Mouse (Mus musculus) MN1 (cell line): ENCODE measurements around the gene Nckipsd.

Source experiments
- DNase-seq: peaks from one replicate; pipeline ENCODE4 v3.0.0-alpha.2; 2016; ENCODE audit warnings: low spot score

The Nckipsd gene

GRCm38 (mm10) chr9:108808163-108808665, at the start of gene Nckipsd:
Gene Nckipsd, plus strand, starts transcription at chr9:108808368.
- DNase-seq, result peak; percentile 94

DNA sequence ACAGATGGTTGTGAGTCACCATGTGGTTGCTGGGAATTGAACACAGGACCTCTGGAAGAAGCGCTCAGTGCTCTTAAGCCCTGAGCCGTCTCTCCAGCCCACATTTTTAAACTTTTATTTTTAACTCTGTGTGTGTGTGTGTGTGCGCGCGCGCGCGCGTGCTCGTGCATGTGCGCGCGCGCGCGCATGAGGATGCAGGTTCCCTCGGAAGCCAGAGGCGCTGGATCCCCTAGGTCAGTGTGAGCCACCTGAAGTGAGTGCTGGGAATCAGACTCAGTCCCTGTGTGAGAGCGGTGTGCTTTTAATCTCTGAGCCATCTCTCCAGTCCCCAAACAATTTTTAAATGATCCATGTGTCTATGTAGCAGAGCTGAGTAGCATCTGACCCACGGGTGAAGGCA, 49.0 kb upstream of the Nckipsd start:
- no peak for DNase-seq

DNA sequence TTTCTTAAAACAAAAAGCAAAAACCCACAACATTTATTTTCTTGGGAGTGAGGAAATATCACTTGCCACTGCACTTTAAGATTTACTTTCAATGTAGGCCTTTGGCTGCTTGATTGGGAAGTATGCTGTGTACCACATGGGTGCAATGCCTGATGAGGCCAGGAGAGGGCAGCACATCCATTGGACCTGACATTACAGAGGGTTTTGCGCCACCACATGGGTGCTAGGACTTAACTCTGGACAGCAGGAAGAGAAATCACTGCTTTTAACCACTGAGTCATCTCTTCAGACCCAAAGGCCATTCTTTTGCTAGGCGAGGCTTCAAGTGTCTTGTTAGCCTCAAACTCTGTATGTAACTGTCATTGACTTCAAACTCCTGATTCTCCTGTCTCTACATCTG, 48.4 kb upstream of the Nckipsd start:
- peak; percentile 34 for DNase-seq

GRCm38 (mm10) chr9:108761561-108761960, 46.6 kb upstream of the Nckipsd start:
- no peak for DNase-seq

- no peak for DNase-seq
Observed at GRCm38 (mm10) chr9:108764971-108765370, 43.2 kb upstream of the Nckipsd start.

DNA sequence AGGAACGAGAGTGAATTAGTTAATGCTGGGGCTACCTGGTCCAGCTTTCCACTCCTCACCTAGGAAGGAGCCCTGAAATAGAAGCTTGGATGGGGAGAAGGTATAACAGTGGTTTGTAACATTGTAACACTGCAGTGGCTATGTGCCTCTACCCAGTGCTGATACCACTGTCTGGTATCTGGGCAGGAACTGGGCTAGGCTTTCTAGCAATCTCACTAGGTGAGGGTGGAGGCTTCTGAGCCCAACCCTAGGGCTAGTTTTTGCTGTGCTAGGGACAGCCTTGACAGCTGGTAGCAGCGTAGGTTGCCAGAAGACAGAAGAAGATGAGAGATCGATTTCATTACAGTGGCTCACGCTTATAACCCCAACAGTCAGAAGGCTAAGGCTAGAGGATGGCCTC, 31.6 kb upstream of the Nckipsd start:
- no peak for DNase-seq

DNA sequence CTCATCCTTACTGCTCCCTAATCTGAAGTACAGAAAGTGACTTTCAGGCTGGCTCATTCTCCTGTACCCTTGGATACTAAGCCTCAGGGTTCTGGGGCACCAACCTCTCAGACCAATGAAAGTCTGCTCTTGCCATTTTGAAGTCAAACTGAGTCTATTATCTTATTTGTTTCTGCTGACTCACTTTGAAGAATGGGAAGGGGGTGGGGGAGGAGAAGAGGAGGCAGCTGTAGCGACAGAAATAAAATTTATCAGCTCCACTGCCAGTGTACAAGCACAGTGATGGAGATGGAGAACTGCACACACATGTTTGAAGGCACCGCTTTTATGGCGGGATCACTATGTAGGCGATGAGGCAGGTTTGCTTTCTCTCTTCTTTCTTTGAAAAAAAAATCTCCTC, 30.9 kb upstream of the Nckipsd start:
- no peak for DNase-seq

GRCm38 (mm10) chr9:108780959-108781358, 27.2 kb upstream of the Nckipsd start:
- DNase-seq, result no peak

- no peak for DNase-seq
Observed at GRCm38 (mm10) chr9:108781891-108782290, 26.3 kb upstream of the Nckipsd start.

- DNase-seq, result no peak
Observed at GRCm38 (mm10) chr9:108782836-108783547, 25.2 kb upstream of the Nckipsd start.

GRCm38 (mm10) chr9:108783548-108784463, 24.4 kb upstream of the Nckipsd start, which contains the start of gene Ip6k2:
Gene Ip6k2, plus strand, starts transcription at chr9:108783796.
- peak; percentile 98 for DNase-seq

DNA sequence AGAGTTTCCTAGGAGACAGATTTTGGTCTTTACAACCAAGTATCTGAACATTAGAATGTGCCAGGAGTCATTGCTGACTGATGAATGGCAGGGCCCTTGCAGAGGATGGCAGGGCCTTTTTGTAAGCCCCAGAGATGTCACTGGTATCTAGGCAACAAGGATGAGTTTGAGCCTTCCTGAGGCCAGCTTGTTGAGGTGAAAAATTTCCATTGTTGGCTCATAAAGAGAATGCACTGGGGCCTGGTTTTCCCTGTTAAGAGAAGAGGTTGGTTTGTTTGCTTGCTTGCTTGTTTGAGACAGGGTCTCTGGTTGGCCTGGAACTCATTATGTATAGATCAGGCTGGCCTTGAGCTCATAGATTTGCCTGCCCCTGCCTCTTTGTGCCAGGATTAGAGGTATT, 22.8 kb upstream of the Nckipsd start:
- peak; percentile 67 for DNase-seq

GRCm38 (mm10) chr9:108786494-108786893, 21.7 kb upstream of the Nckipsd start:
- DNase-seq, result no peak

DNA sequence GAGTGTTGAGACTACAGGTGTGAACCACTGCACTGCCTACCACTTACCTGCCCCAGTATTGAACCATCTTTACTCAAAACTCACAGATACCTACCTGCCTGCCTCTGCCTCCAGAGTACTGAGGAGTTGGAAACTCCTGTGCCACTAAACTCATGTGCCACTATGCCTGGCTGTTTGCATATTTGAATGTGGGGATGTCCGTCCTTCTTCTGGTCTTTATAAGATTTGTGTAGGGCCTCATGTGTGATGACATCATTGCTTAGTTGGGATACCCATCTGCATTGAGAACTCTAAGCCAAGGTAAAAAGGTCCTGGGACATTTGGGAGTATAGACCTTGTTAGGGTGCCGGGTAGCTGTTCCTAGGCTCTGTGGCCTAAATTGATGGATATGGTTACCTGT, 21.1 kb upstream of the Nckipsd start:
- no peak for DNase-seq

- no peak for DNase-seq
Observed at GRCm38 (mm10) chr9:108788713-108789112, 19.5 kb upstream of the Nckipsd start.

DNA sequence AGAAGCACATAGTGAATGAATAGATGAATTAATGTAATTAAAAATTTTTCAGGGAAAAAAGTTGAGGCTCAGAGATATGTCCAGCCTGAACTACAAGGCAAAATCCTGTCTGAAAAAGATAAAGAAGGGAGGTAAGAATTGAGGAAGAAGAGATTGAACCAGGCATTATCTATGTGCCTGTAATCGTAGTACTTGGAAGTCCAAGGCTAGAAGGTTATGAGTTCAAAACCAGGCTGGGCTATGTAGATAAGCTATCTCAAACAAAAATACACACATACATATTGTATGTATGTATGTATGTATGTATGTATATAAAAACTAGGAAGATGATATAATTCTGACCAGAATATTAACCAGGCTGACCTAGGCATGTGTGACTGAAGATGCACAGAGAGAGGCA, 15.9 kb upstream of the Nckipsd start:
- no peak for DNase-seq

DNA sequence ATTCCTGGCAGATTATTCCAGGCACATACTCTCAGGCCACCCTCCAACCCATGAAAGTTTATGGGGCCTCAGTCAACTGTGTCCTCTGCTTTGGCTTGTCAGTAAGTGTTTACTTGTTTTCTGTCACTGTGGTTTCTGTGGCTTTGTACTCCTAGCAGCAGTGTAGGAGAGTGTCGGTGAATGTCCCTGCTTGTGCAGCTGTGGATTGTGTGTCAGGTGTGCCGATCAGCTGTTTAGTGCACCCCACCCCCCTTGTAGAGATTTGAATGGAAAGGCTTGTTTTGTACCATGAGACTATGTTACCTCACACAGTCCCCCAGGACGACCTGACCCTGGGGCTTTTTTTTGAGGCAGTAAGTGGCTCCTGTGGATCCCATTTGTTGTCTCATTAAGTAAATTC, 15.4 kb upstream of the Nckipsd start:
- no peak for DNase-seq

DNA sequence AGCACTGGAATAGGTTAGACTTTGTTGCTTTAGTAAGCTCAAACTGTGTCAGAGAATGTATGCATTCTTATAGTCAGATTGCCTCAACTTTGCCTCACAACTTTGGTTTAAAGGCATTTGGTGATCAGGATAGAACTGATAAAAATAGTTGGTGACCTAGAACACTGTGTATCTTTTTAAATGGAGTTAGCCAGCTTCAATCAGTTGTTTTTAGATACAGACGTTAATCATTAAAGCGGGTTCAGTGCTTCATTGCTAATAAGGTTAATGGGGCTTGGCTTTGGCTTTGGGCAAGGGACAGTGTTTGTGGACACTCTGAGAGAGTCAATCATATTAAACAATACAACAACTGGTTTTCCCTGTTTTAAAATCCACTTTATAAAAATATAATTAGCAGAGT, 12.9 kb upstream of the Nckipsd start:
- DNase-seq, result no peak

- peak; percentile 51 for DNase-seq
Observed at GRCm38 (mm10) chr9:108795762-108796161, 12.4 kb upstream of the Nckipsd start.

- DNase-seq, result peak; percentile 51
Observed at GRCm38 (mm10) chr9:108796351-108796981, 11.7 kb upstream of the Nckipsd start.

GRCm38 (mm10) chr9:108797477-108797876, 10.7 kb upstream of the Nckipsd start:
- no peak for DNase-seq

DNA sequence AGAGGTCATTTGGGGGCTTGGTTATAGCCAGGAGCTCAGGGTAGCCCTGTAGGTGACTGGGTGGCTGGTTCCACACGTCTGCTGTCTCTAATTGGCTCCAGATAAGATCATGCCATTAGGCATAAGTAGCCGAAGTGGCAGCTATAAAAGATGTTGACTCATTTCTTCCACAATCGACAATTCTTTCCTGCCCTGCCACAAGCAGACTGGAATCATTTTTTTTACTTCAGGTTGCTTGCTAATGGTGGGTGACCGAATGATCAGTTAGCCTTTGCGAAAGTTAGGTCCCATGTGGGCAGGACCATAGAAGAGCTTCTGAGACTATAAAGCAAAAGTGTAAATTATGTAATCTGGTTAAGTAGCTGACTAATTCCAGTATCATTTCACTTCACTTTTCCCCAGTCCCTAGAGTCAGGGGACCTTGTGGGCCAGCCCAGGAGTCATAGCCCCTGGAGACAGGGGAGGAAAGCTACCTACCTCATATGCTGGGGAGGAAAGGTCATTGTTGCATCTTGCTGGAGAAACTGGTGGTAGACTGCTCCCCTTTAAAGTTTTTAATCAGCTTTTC, 9.6 kb upstream of the Nckipsd start:
- peak; percentile 80 for DNase-seq
